Mouse (Mus musculus) liver, embryonic 15.5 days (tissue): ENCODE results near the gene 1810043G02Rik. TPM values are rescaled to one million over a fixed set of nuclear protein-coding genes. Genes with fewer than 3 reads are reported as not detected.
A peak's percentile ranks its signal among the peaks of the same experiment; 100 is the strongest.

ENCODE experiments used
- ATAC-seq: fragments of 200-750 bp; cut with Nextera tagmentation; 2 replicates; pipeline ENCODE4 v1.8.0; 2017; ENCODE audit warnings: moderate number of reproducible peaks, mild to moderate bottlenecking, moderate library complexity; ENCODE audit not compliant: insufficient read depth
- H3K27ac ChIP-seq: fragments of 300-500 bp; sonication (generic); replicated peaks from 2 replicates; pipeline ENCODE4 v1.5.1; 2015; ENCODE audit warnings: mild to moderate bottlenecking, inconsistent platforms
- H3K27me3 ChIP-seq: fragments of 300-500 bp; sonication (generic); 2 replicates; pipeline ENCODE4 v1.6.1; 2015; ENCODE audit warnings: mild to moderate bottlenecking, inconsistent platforms
- H3K36me3 ChIP-seq: fragments of 300-500 bp; sonication (generic); replicated peaks from 2 replicates; pipeline ENCODE4 v1.6.1; 2015; ENCODE audit warnings: moderate library complexity, mild to moderate bottlenecking, inconsistent platforms
- H3K4me1 ChIP-seq: fragments of 300-500 bp; sonication (generic); replicated peaks from 2 replicates; pipeline ENCODE4 v1.6.1; 2015; ENCODE audit warnings: inconsistent platforms
- H3K4me2 ChIP-seq: fragments of 300-500 bp; sonication (generic); 2 replicates; pipeline ENCODE4 v1.6.1; 2015; ENCODE audit warnings: moderate library complexity, mild to moderate bottlenecking, inconsistent platforms
- H3K4me3 ChIP-seq: fragments of 300-500 bp; sonication (generic); replicated peaks from 2 replicates; pipeline ENCODE4 v1.5.1; 2015; ENCODE audit warnings: mild to moderate bottlenecking, inconsistent platforms
- H3K9ac ChIP-seq: fragments of 300-500 bp; sonication (generic); 2 replicates; pipeline ENCODE4 v1.6.1; 2015; ENCODE audit warnings: moderate library complexity, mild to moderate bottlenecking, inconsistent platforms
- H3K9me3 ChIP-seq: fragments of 300-500 bp; sonication (generic); replicated peaks from 2 replicates; pipeline ENCODE4 v1.6.1; 2016; ENCODE audit warnings: inconsistent platforms
- WGBS: fragments of 180-500 bp; shearing (Covaris S2); methylation state at CpG from one replicate; pipeline ENCODE4 v1.1.7; 2015; ENCODE audit warnings: mixed read lengths; ENCODE audit not compliant: insufficient replicate concordance; 5-methylcytosine and 5-hydroxymethylcytosine counted together
- polyA plus RNA-seq: library from polyadenylated mRNA; unstranded; fragments of >200 nt; fragmentation: Nextera tagmentation; extraction: Ambion mirVana; gene quantifications from 2 replicates; pipeline ENCODE4 v1.2.1, GENCODE M21; 2015

The 1810043G02Rik gene
- polyA plus RNA-seq, 1 experiment from 2014 or later = 4.7 TPM

DNA sequence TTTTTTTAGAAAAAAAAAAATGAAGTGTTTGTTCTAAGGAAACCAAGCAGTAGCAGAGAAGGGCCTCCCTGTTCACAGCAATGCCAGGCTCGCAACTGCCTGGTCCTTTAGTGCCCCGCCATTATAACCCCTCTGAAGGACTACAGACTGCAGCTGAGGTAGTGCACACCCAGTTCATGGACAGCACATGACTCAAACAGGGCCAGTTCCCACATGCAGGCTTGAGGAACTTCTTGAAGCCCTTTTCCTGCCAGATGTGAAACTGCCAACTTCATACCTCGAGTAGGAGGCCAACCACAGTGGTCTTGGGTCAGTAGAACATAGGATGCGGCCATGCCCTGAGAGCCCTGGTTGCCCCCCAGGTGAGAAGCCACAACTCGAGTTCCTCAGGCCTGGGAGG, 4.0 kb upstream of the 1810043G02Rik start:
- H3K36me3 ChIP-seq = no peaks in the 10 kb centered on the region

DNA sequence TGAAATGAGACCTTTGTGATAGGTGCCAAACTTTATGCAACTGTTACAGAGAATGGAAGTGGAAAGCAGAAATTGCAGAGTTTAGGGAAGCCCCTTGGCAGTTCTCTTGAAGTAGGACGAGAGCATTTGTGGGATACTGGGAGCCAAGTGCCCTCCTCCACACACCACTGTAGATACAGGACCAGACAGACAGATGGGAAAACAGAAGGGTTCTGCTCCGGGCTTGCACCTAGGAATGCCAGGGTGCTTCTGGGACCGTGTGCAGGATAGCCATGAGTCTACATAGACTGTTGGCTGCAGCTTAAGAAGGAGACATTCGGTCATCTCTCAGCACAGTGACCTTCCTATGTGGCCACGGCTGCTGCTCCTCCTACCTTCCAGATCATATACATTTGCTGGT, 3.5 kb upstream of the 1810043G02Rik start:
- 51% methylated on average over 5 of the region's 5 CpGs for WGBS
- Histone ChIP-seq H3K4me1 (peaks cover 18% of the 10 kb centered on the region), H3K9me3 (no peaks in the 10 kb centered on the region), H3K4me3 (no peak overlapping the region), H3K9ac (no peak overlapping the region), H3K27me3 (peaks cover 15% of the 10 kb centered on the region), H3K36me3 (no peaks in the 10 kb centered on the region), H3K27ac (no peak overlapping the region), H3K4me2 (no peak overlapping the region)
- ATAC-seq = no peak

More for the DNA sequence above, 4.0 kb upstream of the 1810043G02Rik start:
- H3K9ac ChIP-seq = no peak overlapping the region
- 39% methylated on average over 5 of the region's 5 CpGs for WGBS
- no peaks in the 10 kb centered on the region for H3K9me3 ChIP-seq
- no peak for ATAC-seq
- no peak overlapping the region for H3K4me3 ChIP-seq
- peaks cover 20% of the 10 kb centered on the region for H3K27me3 ChIP-seq
- H3K4me2 ChIP-seq = no peak overlapping the region
- H3K4me1 ChIP-seq = peaks cover 22% of the 10 kb centered on the region
- H3K27ac ChIP-seq = no peak overlapping the region

GRCm38 (mm10) chr10:77975653-77976052, 2.7 kb upstream of the 1810043G02Rik start:
- Histone ChIP-seq H3K4me2 (no peak overlapping the region), H3K4me1 (peaks cover 15% of the 10 kb centered on the region), H3K9me3 (no peaks in the 10 kb centered on the region), H3K27me3 (peaks cover 7% of the 10 kb centered on the region), H3K4me3 (no peak overlapping the region), H3K27ac (no peak overlapping the region), H3K9ac (no peak overlapping the region), H3K36me3 (no peaks in the 10 kb centered on the region)
- 12% methylated on average over 4 of the region's 4 CpGs for WGBS
- ATAC-seq = no peak

DNA sequence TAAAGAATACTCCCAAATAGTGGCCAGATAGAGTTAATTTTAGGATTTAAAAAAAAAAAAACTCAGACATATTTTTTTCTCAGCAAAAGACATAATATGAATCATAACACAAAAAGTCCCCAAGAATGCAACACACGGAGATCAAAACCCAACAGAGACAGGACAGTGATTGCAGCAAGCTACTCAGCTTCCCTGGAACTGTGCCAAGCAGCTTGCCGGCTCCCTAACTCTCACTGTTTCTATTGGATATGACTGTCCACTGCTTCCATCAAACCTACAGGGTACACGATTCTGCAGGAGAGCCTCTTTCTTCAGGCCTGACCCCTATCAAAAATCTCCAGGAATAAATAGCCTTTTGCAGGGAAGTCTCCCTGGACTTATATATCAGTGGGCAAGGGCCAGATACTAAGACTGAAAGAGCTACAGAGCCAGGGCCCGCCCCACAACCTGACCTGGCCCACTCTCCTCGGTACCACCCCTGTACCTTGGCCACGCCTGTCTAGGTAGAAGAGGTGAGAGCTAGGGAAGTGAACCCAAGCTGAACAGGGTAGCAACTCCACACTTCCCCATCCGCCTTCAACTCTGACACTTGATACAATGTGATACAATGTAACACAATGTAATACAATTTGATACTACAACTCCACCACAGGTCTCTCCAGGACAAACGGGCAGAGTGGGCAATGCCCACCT, 1.7 kb upstream of the 1810043G02Rik start:
- peaks cover 15% of the 10 kb centered on the region for H3K4me1 ChIP-seq
- ATAC-seq = no peak
- 48% methylated on average over 8 of the region's 8 CpGs for WGBS
- no peak overlapping the region for H3K9ac ChIP-seq
- no peak overlapping the region for H3K4me3 ChIP-seq
- no peak overlapping the region for H3K27ac ChIP-seq
- H3K4me2 ChIP-seq = no peak overlapping the region
- H3K36me3 ChIP-seq = no peaks in the 10 kb centered on the region
- H3K27me3 ChIP-seq = no peaks in the 10 kb centered on the region; the same call in 1 of the 2 replicates
- H3K9me3 ChIP-seq = no peaks in the 10 kb centered on the region

DNA sequence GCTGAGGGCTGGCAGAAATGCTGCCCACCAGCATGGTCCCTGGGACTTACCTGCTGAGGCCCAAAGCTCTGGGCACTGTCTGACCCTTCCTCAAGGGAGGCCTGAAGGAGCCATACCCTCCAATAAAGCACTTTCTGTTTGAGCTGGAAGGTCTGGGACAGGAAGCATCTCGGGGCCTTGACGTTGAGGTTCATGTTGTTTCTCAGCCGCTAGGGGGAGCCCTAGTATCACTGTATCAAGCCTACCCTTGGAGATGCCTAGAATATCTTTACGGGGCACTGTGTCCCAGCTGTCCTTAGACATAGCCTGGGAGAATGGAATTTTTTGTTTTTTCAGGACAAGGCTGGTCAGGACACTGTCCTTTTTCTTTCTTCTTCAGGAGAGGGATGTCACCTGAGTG, 6.3 kb downstream of the 1810043G02Rik start:
- no peak overlapping the region for H3K27ac ChIP-seq
- no peak overlapping the region for H3K4me3 ChIP-seq
- no peak for ATAC-seq
- H3K4me1 ChIP-seq = no peaks in the 10 kb centered on the region; the same call in 1 of the 2 replicates
- H3K27me3 ChIP-seq = no peaks in the 10 kb centered on the region
- no peak overlapping the region for H3K9ac ChIP-seq
- no peaks in the 10 kb centered on the region for H3K9me3 ChIP-seq
- H3K36me3 ChIP-seq = peaks cover 32% of the 10 kb centered on the region
- no peak overlapping the region for H3K4me2 ChIP-seq
- WGBS = 0% methylated on average over 4 of the region's 4 CpGs

DNA sequence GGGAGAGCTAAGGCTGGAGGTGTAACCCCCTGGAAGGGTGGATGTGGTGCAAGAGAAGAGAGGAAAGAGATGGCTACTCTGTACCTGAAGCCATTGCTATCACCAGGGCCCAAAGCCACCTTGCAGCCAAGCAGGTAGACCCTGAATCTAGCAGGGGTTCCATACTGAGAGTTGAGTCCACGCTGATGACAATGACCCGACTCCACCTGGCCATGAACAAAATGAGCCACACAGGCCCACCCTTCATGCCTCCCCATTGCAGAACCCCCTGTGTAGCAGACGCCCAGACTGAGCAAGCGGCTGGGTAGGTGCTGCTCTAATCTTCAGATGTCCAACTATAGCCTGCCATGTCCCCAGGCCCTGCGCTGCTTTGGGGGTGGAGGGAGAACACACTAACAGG, 7.5 kb downstream of the 1810043G02Rik start:
- H3K27ac ChIP-seq = no peak overlapping the region
- H3K4me1 ChIP-seq = no peaks in the 10 kb centered on the region
- no peak for ATAC-seq
- H3K36me3 ChIP-seq = peaks cover 43% of the 10 kb centered on the region
- H3K9ac ChIP-seq = no peak overlapping the region
- no peak overlapping the region for H3K4me3 ChIP-seq
- 75% methylated on average over 5 of the region's 5 CpGs for WGBS
- H3K27me3 ChIP-seq = no peaks in the 10 kb centered on the region
- H3K4me2 ChIP-seq = no peak overlapping the region
- no peaks in the 10 kb centered on the region for H3K9me3 ChIP-seq

GRCm38 (mm10) chr10:77995639-77996038, 17.3 kb downstream of the 1810043G02Rik start:
- Histone ChIP-seq H3K27me3 (no peaks in the 10 kb centered on the region), H3K36me3 (peaks cover 100% of the 10 kb centered on the region), H3K9ac (no peak overlapping the region), H3K9me3 (no peaks in the 10 kb centered on the region), H3K4me3 (no peak overlapping the region), H3K27ac (no peak overlapping the region), H3K4me2 (no peak overlapping the region), H3K4me1 (no peaks in the 10 kb centered on the region)
- WGBS = 79% methylated on average over 3 of the region's 3 CpGs
- no peak for ATAC-seq

GRCm38 (mm10) chr10:78000200-78000599, 21.9 kb downstream of the 1810043G02Rik start:
- Histone ChIP-seq H3K4me3 (no peak overlapping the region), H3K36me3 (peaks cover 87% of the 10 kb centered on the region), H3K27me3 (no peaks in the 10 kb centered on the region), H3K4me2 (no peak overlapping the region), H3K4me1 (peaks cover 20% of the 10 kb centered on the region), H3K9me3 (no peaks in the 10 kb centered on the region), H3K27ac (no peak overlapping the region), H3K9ac (no peak overlapping the region)
- no peak for ATAC-seq
- 89% methylated on average over 5 of the region's 5 CpGs for WGBS

DNA sequence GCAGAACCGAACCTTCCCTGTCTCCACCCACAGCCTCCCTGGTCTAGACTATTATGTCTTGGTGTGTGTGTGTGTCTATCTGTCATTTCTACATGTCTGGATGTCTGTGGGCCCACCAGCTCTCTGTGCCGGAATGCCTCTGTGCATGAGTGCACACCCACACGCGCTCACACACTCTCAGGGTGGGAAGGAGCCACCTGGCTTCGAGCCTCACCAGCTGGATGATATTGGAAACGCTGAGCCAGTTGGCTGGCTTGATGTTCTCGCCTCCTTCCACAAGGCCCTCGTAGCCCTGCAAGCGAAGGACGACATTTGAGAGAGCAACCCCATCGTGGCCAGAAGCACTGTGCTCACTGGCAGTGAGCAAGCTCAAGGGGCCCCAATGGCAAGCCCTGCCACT, 23.5 kb downstream of the 1810043G02Rik start:
- 88% methylated on average over 11 of the region's 11 CpGs for WGBS
- Histone ChIP-seq H3K9me3 (no peaks in the 10 kb centered on the region), H3K27ac (no peak overlapping the region), H3K4me3 (no peak overlapping the region), H3K4me2 (no peak overlapping the region), H3K4me1 (peaks cover 36% of the 10 kb centered on the region), H3K36me3 (peaks cover 77% of the 10 kb centered on the region), H3K27me3 (no peaks in the 10 kb centered on the region), H3K9ac (no peak overlapping the region)
- ATAC-seq = no peak

DNA sequence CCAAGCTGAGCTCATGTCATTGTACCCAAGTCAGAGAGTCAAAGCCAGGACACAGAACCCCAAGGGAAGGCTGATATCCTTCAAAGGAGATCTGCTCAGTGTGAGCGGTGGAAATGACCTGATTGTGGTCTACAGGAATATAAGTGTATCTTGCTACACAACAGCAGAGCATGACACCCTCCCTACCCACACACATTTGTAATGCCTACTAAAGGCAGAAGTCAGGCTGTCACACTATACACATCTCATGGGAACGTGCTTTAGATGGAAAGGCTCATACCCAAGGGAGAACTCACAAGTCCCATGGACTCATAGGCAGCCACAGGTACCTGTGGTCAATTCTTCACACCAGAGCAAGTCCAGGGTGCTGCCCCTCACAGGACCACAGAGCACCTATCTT, 24.0 kb downstream of the 1810043G02Rik start:
- H3K27ac ChIP-seq = no peak overlapping the region
- no peak overlapping the region for H3K4me2 ChIP-seq
- WGBS = 76% methylated on average over 2 of the region's 2 CpGs
- no peaks in the 10 kb centered on the region for H3K9me3 ChIP-seq
- H3K27me3 ChIP-seq = no peaks in the 10 kb centered on the region
- peaks cover 72% of the 10 kb centered on the region for H3K36me3 ChIP-seq
- H3K4me1 ChIP-seq = peaks cover 41% of the 10 kb centered on the region
- H3K4me3 ChIP-seq = no peak overlapping the region
- H3K9ac ChIP-seq = no peak overlapping the region
- no peak for ATAC-seq

- Histone ChIP-seq H3K9ac (peak overlapping the region; percentile 31), H3K36me3 (peaks cover 50% of the 10 kb centered on the region), H3K4me2 (peak overlapping the region; percentile 96), H3K27ac (peak overlapping the region; percentile 99), H3K9me3 (no peaks in the 10 kb centered on the region), H3K4me3 (peak overlapping the region; percentile 38), H3K4me1 (peaks cover 59% of the 10 kb centered on the region), H3K27me3 (no peaks in the 10 kb centered on the region)
- peak; percentile 58 for ATAC-seq
- 31% methylated on average over 3 of the region's 3 CpGs for WGBS
Measured at GRCm38 (mm10) chr10:78004479-78005100, 26.3 kb downstream of the 1810043G02Rik start.
